Mouse (Mus musculus) embryonic facial prominence, embryonic 11.5 days (tissue): ENCODE measurements around the gene Npdc1. TPM values are rescaled to one million over a fixed set of nuclear protein-coding genes. Genes with fewer than 3 reads are reported as not detected.
"Not testable (repeated sequence)": the region's sequence is repeated elsewhere in the genome, so short reads cannot be mapped to it uniquely, and the experiment has no call there.

Experiments
- ATAC-seq: fragments of 200-750 bp; cut with Nextera tagmentation; replicated peaks from 2 replicates; pipeline ENCODE4 v1.8.0; 2017; ENCODE audit warnings: low read depth; ENCODE audit not compliant: insufficient number of reproducible peaks, low FRiP score, low TSS enrichment
- DNase-seq: peaks from one replicate; pipeline ENCODE4 v3.0.0-alpha.2; 2015; ENCODE audit warnings: low spot score
- H3K27ac ChIP-seq: fragments of 300-500 bp; sonication (generic); replicated peaks from 2 replicates; pipeline ENCODE4 v1.5.1; 2014; ENCODE audit warnings: mild to moderate bottlenecking, low read depth, low read length, control low read depth
- H3K27me3 ChIP-seq: fragments of 300-500 bp; sonication (generic); 2 replicates; pipeline ENCODE4 v1.6.1; 2014; ENCODE audit warnings: mild to moderate bottlenecking, low read length, moderate library complexity, mixed read lengths; ENCODE audit not compliant: control insufficient read depth, insufficient read depth
- H3K36me3 ChIP-seq: fragments of 300-500 bp; sonication (generic); replicated peaks from 2 replicates; pipeline ENCODE4 v1.6.1; 2014; ENCODE audit warnings: low read depth, mild to moderate bottlenecking, low read length, moderate library complexity, mixed read lengths; ENCODE audit not compliant: control insufficient read depth, insufficient read depth
- H3K4me1 ChIP-seq: fragments of 300-500 bp; sonication (generic); 2 replicates; pipeline ENCODE4 v1.6.1; 2014; ENCODE audit warnings: low read length, mixed read lengths; ENCODE audit not compliant: control insufficient read depth, insufficient read depth
- H3K4me2 ChIP-seq: fragments of 300-500 bp; sonication (generic); 2 replicates; pipeline ENCODE4 v1.6.1; 2014; ENCODE audit warnings: low read depth, mild to moderate bottlenecking, control low read depth, low read length, moderate library complexity
- H3K4me3 ChIP-seq: fragments of 300-500 bp; sonication (generic); 2 replicates; pipeline ENCODE4 v1.5.1; 2014; ENCODE audit warnings: low read depth, low read length, control low read depth
- H3K9ac ChIP-seq: fragments of 300-500 bp; sonication (generic); replicated peaks from 2 replicates; pipeline ENCODE4 v1.6.1; 2014; ENCODE audit warnings: mild to moderate bottlenecking, control low read depth, low read length
- H3K9me3 ChIP-seq: fragments of 300-500 bp; sonication (generic); replicated peaks from 2 replicates; pipeline ENCODE4 v1.6.1; 2016; ENCODE audit warnings: mild to moderate bottlenecking, low read length, inconsistent platforms, mixed read lengths; ENCODE audit not compliant: control insufficient read depth
- WGBS: fragments of 180-500 bp; shearing (Covaris S2); extraction: QIAGEN DNeasy Blood & Tissue Kit; methylation state at CpG from one replicate; pipeline ENCODE4 v1.1.7; 2014; 5-methylcytosine and 5-hydroxymethylcytosine counted together
- polyA plus RNA-seq: library from polyadenylated mRNA; unstranded; fragments of >200 nt; fragmentation: Nextera tagmentation; extraction: Ambion mirVana; gene quantifications from 2 replicates; pipeline ENCODE4 v1.2.1, GENCODE M21; 2014

The Npdc1 gene
- polyA plus RNA-seq, 1 experiment from 2014 or later, result 26.8 TPM

GRCm38 (mm10) chr2:25413436-25413835 is 14.3 kb downstream of the Npdc1 start:
- H3K27ac ChIP-seq, H3K4me1 ChIP-seq: not testable (repeated sequence)

GRCm38 (mm10) chr2:25417426-25417825 is 18.3 kb downstream of the Npdc1 start:
- no peak overlapping the region for H3K4me3 ChIP-seq
- no peaks in the 10 kb centered on the region for H3K4me1 ChIP-seq
- ATAC-seq (no peak), DNase-seq (no peak)
- H3K9me3 ChIP-seq, result no peaks in the 10 kb centered on the region
- no peaks in the 10 kb centered on the region for H3K27me3 ChIP-seq
- no peak overlapping the region for H3K27ac ChIP-seq
- WGBS, result 23% methylated on average over 3 of the region's 3 CpGs
- no peak overlapping the region for H3K9ac ChIP-seq
- no peak overlapping the region for H3K4me2 ChIP-seq
- H3K36me3 ChIP-seq, result no peaks in the 10 kb centered on the region

More at GRCm38 (mm10) chr2:25413436-25413835, 14.3 kb downstream of the Npdc1 start:
- H3K9me3 ChIP-seq, H3K27me3 ChIP-seq, ATAC-seq, H3K4me3 ChIP-seq, H3K9ac ChIP-seq, H3K4me2 ChIP-seq, H3K36me3 ChIP-seq, DNase-seq: not testable (repeated sequence)

- Histone ChIP-seq H3K36me3 (no peaks in the 10 kb centered on the region), H3K9me3 (no peaks in the 10 kb centered on the region), H3K9ac (no peak overlapping the region), H3K4me2 (no peak overlapping the region), H3K27ac (no peak overlapping the region), H3K4me1 (no peaks in the 10 kb centered on the region), H3K27me3 (peaks cover 14% of the 10 kb centered on the region), H3K4me3 (no peak overlapping the region)
- no peak for ATAC-seq
- DNase-seq, result peak; percentile 82
- 21% methylated on average over 3 of the region's 3 CpGs for WGBS
Observed at GRCm38 (mm10) chr2:25421896-25422295, 22.7 kb downstream of the Npdc1 start.

- Histone ChIP-seq H3K9ac (0 out of 2 replicates have a peak within 1 kb of the TSS, but pooled peaks have one; percentile 11), H3K9me3 (no peaks in the 10 kb centered on the region), H3K27ac (no peak within 1 kb of the TSS), H3K27me3 (peaks cover 14% of the 10 kb centered on the region), H3K4me2 (no peak within 1 kb of the TSS), H3K4me3 (no peak within 1 kb of the TSS), H3K36me3 (no peaks in the 10 kb centered on the region), H3K4me1 (no peaks in the 10 kb centered on the region)
- 63% methylated on average over 17 of the region's 17 CpGs for WGBS
- ATAC-seq, result no peak
- DNase-seq, result no peak
Observed at GRCm38 (mm10) chr2:25422587-25423410, 23.6 kb downstream of the Npdc1 start, which contains the start of gene Fut7. Gene Fut7 (plus strand): TSS chr2:25423267.

GRCm38 (mm10) chr2:25423626-25424025 is 24.5 kb downstream of the Npdc1 start:
- Histone ChIP-seq H3K36me3 (no peaks in the 10 kb centered on the region), H3K4me2 (no peak overlapping the region), H3K9me3 (no peaks in the 10 kb centered on the region), H3K4me3 (no peak overlapping the region), H3K9ac (no peak overlapping the region), H3K4me1 (no peaks in the 10 kb centered on the region), H3K27ac (no peak overlapping the region), H3K27me3 (peaks cover 14% of the 10 kb centered on the region)
- DNase-seq (no peak), ATAC-seq (no peak)
- WGBS, result 63% methylated on average over 1 of the region's 1 CpGs

- H3K36me3 ChIP-seq, result no peaks in the 10 kb centered on the region
- WGBS, result 43% methylated on average over 27 of the region's 27 CpGs
- no peak overlapping the region for H3K27ac ChIP-seq
- DNase-seq (no peak), ATAC-seq (no peak)
- no peaks in the 10 kb centered on the region for H3K9me3 ChIP-seq
- H3K4me1 ChIP-seq, result no peaks in the 10 kb centered on the region
- no peak overlapping the region for H3K4me2 ChIP-seq
- H3K9ac ChIP-seq, result no peak overlapping the region
- H3K4me3 ChIP-seq, result no peak overlapping the region
- H3K27me3 ChIP-seq, result peaks cover 18% of the 10 kb centered on the region
Observed at GRCm38 (mm10) chr2:25425481-25425880, 26.3 kb downstream of the Npdc1 start.

- no peak overlapping the region for H3K4me2 ChIP-seq
- H3K27me3 ChIP-seq, result peaks cover 18% of the 10 kb centered on the region
- H3K9me3 ChIP-seq, result no peaks in the 10 kb centered on the region
- peak; percentile 84 for DNase-seq
- 26% methylated on average over 5 of the region's 5 CpGs for WGBS
- H3K36me3 ChIP-seq, result no peaks in the 10 kb centered on the region
- no peak overlapping the region for H3K27ac ChIP-seq
- no peaks in the 10 kb centered on the region for H3K4me1 ChIP-seq
- no peak overlapping the region for H3K4me3 ChIP-seq
- no peak overlapping the region for H3K9ac ChIP-seq
- ATAC-seq, result no peak
Observed at GRCm38 (mm10) chr2:25426721-25427191, 27.6 kb downstream of the Npdc1 start.

- H3K9ac ChIP-seq, result no peak overlapping the region
- H3K27me3 ChIP-seq, result peaks cover 18% of the 10 kb centered on the region
- no peaks in the 10 kb centered on the region for H3K36me3 ChIP-seq
- DNase-seq, result no peak
- no peaks in the 10 kb centered on the region for H3K4me1 ChIP-seq
- no peak for ATAC-seq
- H3K27ac ChIP-seq, result no peak overlapping the region
- 93% methylated on average over 5 of the region's 5 CpGs for WGBS
- H3K9me3 ChIP-seq, result no peaks in the 10 kb centered on the region
- no peak overlapping the region for H3K4me2 ChIP-seq
- H3K4me3 ChIP-seq, result no peak overlapping the region
Observed at GRCm38 (mm10) chr2:25427256-25427655, 28.1 kb downstream of the Npdc1 start.
